Mouse (Mus musculus) liver, embryonic 14.5 days (tissue): ENCODE results near the gene Dnal1. TPM values are rescaled to one million over a fixed set of nuclear protein-coding genes. Genes with fewer than 3 reads are reported as not detected.

ENCODE experiments used
- ATAC-seq: fragments of 200-750 bp; cut with Nextera tagmentation; 2 replicates; pipeline ENCODE4 v1.8.0; 2017; ENCODE audit warnings: moderate number of reproducible peaks, mild to moderate bottlenecking, moderate library complexity; ENCODE audit not compliant: insufficient read depth
- DNase-seq, 3 experiments: peaks; one replicate each; pipeline ENCODE4 v3.0.0-alpha.2; 2012 to 2013; ENCODE audit warnings: low read depth in 3 of 3, low spot score in 3 of 3
- H3K27ac ChIP-seq: fragments of 300-500 bp; sonication (generic); 2 replicates; pipeline ENCODE4 v1.5.1; 2014; ENCODE audit warnings: moderate library complexity, mild to moderate bottlenecking, control low read depth, inconsistent platforms
- H3K27me3 ChIP-seq: fragments of 300-500 bp; sonication (generic); 2 replicates; pipeline ENCODE4 v1.6.1; 2014; ENCODE audit warnings: mild to moderate bottlenecking, low read length, moderate library complexity; ENCODE audit not compliant: control insufficient read depth, insufficient read depth
- H3K36me3 ChIP-seq: fragments of 300-500 bp; sonication (generic); replicated peaks from 2 replicates; pipeline ENCODE4 v1.6.1; 2014; ENCODE audit warnings: low read depth; ENCODE audit not compliant: control insufficient read depth, insufficient read depth
- H3K4me1 ChIP-seq, 2 experiments: fragments of 200-500 bp in 1 of 2; fragments of 300-500 bp in 1 of 2; sonication (generic) in 1 of 2; replicated peaks; 2 replicates each; pipeline ENCODE4 v1.6.1; 2012 to 2014; ENCODE audit warnings: antibody characterized with exemption in 1 of 2, inconsistent platforms in 1 of 2, low read length in 1 of 2; ENCODE audit not compliant: control insufficient read depth in 2 of 2, insufficient read depth in 2 of 2
- H3K4me2 ChIP-seq: fragments of 300-500 bp; sonication (generic); 2 replicates; pipeline ENCODE4 v1.6.1; 2014; ENCODE audit warnings: low read depth, mild to moderate bottlenecking, control low read depth, moderate library complexity
- H3K4me3 ChIP-seq, 2 experiments: fragments of 200-500 bp in 1 of 2; fragments of 300-500 bp in 1 of 2; sonication (generic) in 1 of 2; 2 replicates each; pipeline ENCODE4 v1.5.1; 2012 to 2014; ENCODE audit warnings: low read depth in 2 of 2, low read length in 2 of 2, mild to moderate bottlenecking in 2 of 2, control low read depth in 1 of 2, inconsistent platforms in 1 of 2, moderate library complexity in 1 of 2; ENCODE audit not compliant: insufficient read depth in 1 of 2
- H3K9ac ChIP-seq: fragments of 300-500 bp; sonication (generic); replicated peaks from 2 replicates; pipeline ENCODE4 v1.6.1; 2014; ENCODE audit warnings: mild to moderate bottlenecking, control low read depth, moderate library complexity
- H3K9me3 ChIP-seq: fragments of 300-500 bp; sonication (generic); 2 replicates; pipeline ENCODE4 v1.6.1; 2016; ENCODE audit warnings: low read length, mixed read lengths; ENCODE audit not compliant: control insufficient read depth
- CTCF ChIP-seq: IDR thresholded peaks from 2 replicates; pipeline ENCODE4 v1.5.1; 2016; ENCODE audit warnings: antibody characterized with exemption, low read depth, control low read depth
- EP300 ChIP-seq: IDR thresholded peaks from 2 replicates; pipeline ENCODE4 v1.6.1; 2016; ENCODE audit warnings: antibody characterized with exemption, low read depth
- WGBS: fragments of 180-500 bp; shearing (Covaris S2); extraction: QIAGEN DNeasy Blood & Tissue Kit; methylation state at CpG from one replicate; pipeline ENCODE4 v1.1.7; 2014; ENCODE audit not compliant: insufficient replicate concordance; 5-methylcytosine and 5-hydroxymethylcytosine counted together
- polyA plus RNA-seq, 2 experiments: library from polyadenylated mRNA; depleted of rRNA in 1 of 2; stranded (reverse) in 1 of 2; unstranded in 1 of 2; fragments of >200 nt; fragmentation: Nextera tagmentation in 1 of 2; extraction: Ambion mirVana in 1 of 2; gene quantifications; 2 replicates each; pipeline versions ENCODE4 v1.2.1 to v1.2.3; 2012 to 2014

The Dnal1 gene
- polyA plus RNA-seq, 2 experiments, result 0.04 to 0.44 TPM

- DNase-seq, result peak in 2 of 3 experiments; percentile 50 to 65
- Histone ChIP-seq H3K4me1 (peaks cover 13 to 15% of the 10 kb centered on the region in 2 experiments), H3K27me3 (no peaks in the 10 kb centered on the region), H3K9ac (no peak overlapping the region), H3K4me2 (peak overlapping the region; percentile 43), H3K36me3 (peaks cover 67% of the 10 kb centered on the region), H3K9me3 (no peaks in the 10 kb centered on the region), H3K27ac (peak overlapping the region; percentile 73), H3K4me3 (no peak overlapping the region)
- TF ChIP-seq CTCF (no peak), EP300 (no peak)
- peak; percentile 82 for ATAC-seq
- WGBS, result 29% methylated on average over 8 of the region's 8 CpGs
These were observed 47.0 kb downstream of the Dnal1 start for GRCm38 (mm10) chr12:84161116-84161515.

DNA sequence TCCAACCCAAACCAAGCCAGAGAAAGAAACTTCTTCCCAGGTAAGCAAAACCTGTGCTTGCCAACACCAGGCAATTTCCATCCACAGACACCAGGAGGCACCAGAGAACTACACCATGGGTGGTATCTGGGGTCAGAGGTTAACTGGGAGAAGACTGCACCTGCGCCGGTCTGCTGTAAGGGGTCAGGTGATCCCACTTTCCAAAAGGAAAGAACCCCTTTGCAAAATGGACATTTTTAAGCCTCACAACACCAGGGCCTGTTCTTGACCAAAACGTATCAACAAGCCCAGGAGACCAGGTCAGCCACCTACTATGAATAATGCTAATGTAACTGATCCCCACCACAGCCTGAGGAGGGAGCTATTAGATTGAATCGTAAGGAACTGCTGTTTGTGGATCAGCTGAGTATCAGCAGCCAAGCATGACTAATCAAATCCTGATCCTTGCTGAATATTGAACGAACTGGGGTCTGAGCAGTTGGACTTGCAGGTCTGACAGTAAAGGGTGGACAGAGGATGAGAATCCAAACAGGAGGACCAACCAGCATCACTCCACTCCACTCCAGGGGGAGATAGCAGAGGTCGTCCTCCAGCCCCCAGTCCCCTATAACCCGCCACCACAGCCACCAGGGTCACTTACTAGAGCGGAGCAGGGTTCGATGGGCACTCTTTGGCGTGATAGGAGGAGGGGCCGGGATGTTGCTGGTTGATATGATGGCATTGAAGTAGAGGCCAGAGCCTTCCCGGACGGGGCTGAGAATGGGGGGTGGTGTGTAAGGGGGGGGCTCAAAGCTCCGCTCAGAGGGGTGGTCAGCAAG, 47.7 kb downstream of the Dnal1 start:
- Histone ChIP-seq H3K9ac (no peak overlapping the region), H3K4me1 (peaks cover 13 to 15% of the 10 kb centered on the region in 2 experiments), H3K4me3 (no peak overlapping the region), H3K27me3 (no peaks in the 10 kb centered on the region), H3K9me3 (no peaks in the 10 kb centered on the region), H3K4me2 (peak overlapping the region; percentile 43), H3K27ac (peak overlapping the region; percentile 73), H3K36me3 (peaks cover 59% of the 10 kb centered on the region)
- WGBS, result 70% methylated on average over 14 of the region's 14 CpGs
- peak in 2 of 3 experiments; percentile 55 to 70 for DNase-seq
- TF ChIP-seq EP300 (no peak), CTCF (peak; percentile 91)
- peak; percentile 71 for ATAC-seq

DNA sequence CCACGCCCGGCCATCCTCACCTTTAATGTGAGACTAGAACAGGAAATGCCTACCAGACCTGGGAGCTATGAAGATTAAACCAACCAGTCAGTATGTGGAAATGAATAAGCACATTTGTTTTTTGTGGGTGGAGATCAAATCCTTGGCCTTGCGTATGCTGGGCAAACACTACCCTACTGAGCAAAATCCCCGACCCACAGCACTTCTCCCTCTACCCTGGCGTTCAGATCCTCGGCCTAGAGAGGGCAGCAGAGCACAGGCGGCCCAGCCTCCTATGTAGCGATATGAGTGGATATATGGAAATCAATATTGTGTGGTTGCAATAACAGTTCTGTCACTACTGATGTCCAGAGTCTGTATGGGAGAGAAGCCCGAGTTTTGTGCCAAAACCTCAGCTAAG, 49.0 kb downstream of the Dnal1 start:
- WGBS, result 64% methylated on average over 9 of the region's 9 CpGs
- H3K36me3 ChIP-seq, result peaks cover 50% of the 10 kb centered on the region

GRCm38 (mm10) chr12:84163586-84164110, 49.5 kb downstream of the Dnal1 start:
- no peak for DNase-seq
- peaks cover 45% of the 10 kb centered on the region for H3K36me3 ChIP-seq
- no peak for ATAC-seq
- no peak overlapping the region for H3K4me3 ChIP-seq
- peaks cover 13 to 15% of the 10 kb centered on the region in 2 experiments for H3K4me1 ChIP-seq
- no peaks in the 10 kb centered on the region for H3K9me3 ChIP-seq
- no peaks in the 10 kb centered on the region for H3K27me3 ChIP-seq
- no peak overlapping the region for H3K9ac ChIP-seq
- H3K4me2 ChIP-seq, result no peak overlapping the region
- 83% methylated on average over 11 of the region's 11 CpGs for WGBS
- H3K27ac ChIP-seq, result no peak overlapping the region
- TF ChIP-seq CTCF (no peak), EP300 (no peak)

More for the DNA sequence above, 49.0 kb downstream of the Dnal1 start:
- H3K4me3 ChIP-seq, result no peak overlapping the region
- H3K4me1 ChIP-seq, result peaks cover 13 to 15% of the 10 kb centered on the region in 2 experiments
- H3K9ac ChIP-seq, result no peak overlapping the region
- TF ChIP-seq EP300 (no peak), CTCF (peak; percentile 90)
- no peaks in the 10 kb centered on the region for H3K27me3 ChIP-seq
- ATAC-seq, result no peak
- H3K27ac ChIP-seq, result no peak overlapping the region
- H3K9me3 ChIP-seq, result no peaks in the 10 kb centered on the region
- H3K4me2 ChIP-seq, result no peak overlapping the region
- DNase-seq, result no peak

DNA sequence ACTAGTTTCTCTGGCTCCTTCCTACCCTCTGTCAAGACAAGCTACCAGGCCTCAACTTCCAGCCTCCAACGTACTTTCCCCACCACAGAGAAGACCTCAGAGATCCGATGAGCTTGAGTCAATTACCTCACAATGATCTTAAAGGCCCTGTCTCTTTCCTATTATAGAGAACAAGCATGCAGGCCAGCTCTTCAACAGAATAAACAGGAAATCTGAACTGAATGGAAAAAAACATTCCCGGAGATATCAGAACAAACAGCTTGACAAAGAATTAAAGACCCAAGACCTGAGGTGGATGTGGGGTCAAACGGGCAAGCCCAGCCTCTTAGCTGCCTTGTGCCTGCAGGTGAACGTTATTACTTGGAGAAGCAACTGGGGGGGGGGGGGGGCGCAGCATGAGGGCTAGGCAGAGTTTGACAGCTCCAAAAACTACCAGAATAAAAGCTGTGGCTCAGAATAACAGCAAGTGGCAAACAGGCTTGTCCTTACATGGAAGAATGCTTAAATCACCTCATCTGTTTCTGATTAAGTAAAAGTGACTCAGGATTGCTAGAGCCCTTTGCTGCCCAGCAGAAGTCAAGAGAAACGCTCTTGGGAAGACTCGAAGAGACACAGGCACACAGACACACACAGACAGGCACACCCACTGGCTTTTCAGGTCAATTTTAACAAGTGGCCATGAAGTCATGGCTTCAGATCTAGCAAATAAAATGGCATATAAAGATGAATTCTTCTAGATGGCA, 51.6 kb downstream of the Dnal1 start:
- WGBS, result 52% methylated on average over 8 of the region's 8 CpGs

More for the DNA sequence above, 51.6 kb downstream of the Dnal1 start:
- ATAC-seq (no peak), DNase-seq (no peak)
- H3K4me3 ChIP-seq, result no peak overlapping the region
- H3K27ac ChIP-seq, result no peak overlapping the region
- no peak overlapping the region for H3K9ac ChIP-seq
- H3K36me3 ChIP-seq, result peaks cover 30% of the 10 kb centered on the region
- TF ChIP-seq EP300, result no peak
- no peak for TF ChIP-seq CTCF
- H3K4me2 ChIP-seq, result no peak overlapping the region
- H3K4me1 ChIP-seq, result peaks cover 13% of the 10 kb centered on the region in 2 experiments
- no peaks in the 10 kb centered on the region for H3K9me3 ChIP-seq
- H3K27me3 ChIP-seq, result no peaks in the 10 kb centered on the region
